Mouse (Mus musculus) hindbrain, embryonic 12.5 days (tissue): Measurements from ENCODE around the gene Ankfy1. TPM values are rescaled to one million over a fixed set of nuclear protein-coding genes. Genes with fewer than 3 reads are reported as not detected.
"Not testable (repeated sequence)": the region's sequence is repeated elsewhere in the genome, so short reads cannot be mapped to it uniquely, and the experiment has no call there.

ENCODE experiments used
- ATAC-seq: fragments of 200-750 bp; cut with Nextera tagmentation; 2 replicates; pipeline ENCODE4 v1.8.0; 2017; ENCODE audit warnings: moderate TSS enrichment; ENCODE audit not compliant: low FRiP score
- H3K27ac ChIP-seq: fragments of 300-500 bp; sonication (generic); 2 replicates; pipeline ENCODE4 v1.5.1; 2016; ENCODE audit warnings: mild to moderate bottlenecking
- H3K27me3 ChIP-seq: fragments of 300-500 bp; sonication (generic); 2 replicates; pipeline ENCODE4 v1.6.1; 2016; ENCODE audit warnings: mild to moderate bottlenecking
- H3K36me3 ChIP-seq: fragments of 300-500 bp; sonication (generic); 2 replicates; pipeline ENCODE4 v1.6.1; 2016; ENCODE audit warnings: mild to moderate bottlenecking
- H3K4me1 ChIP-seq: fragments of 300-500 bp; sonication (generic); 2 replicates; pipeline ENCODE4 v1.6.1; 2016
- H3K4me2 ChIP-seq: fragments of 300-500 bp; sonication (generic); replicated peaks from 2 replicates; pipeline ENCODE4 v1.6.1; 2016; ENCODE audit warnings: mild to moderate bottlenecking
- H3K4me3 ChIP-seq: fragments of 300-500 bp; sonication (generic); 2 replicates; pipeline ENCODE4 v1.5.1; 2016; ENCODE audit warnings: mild to moderate bottlenecking
- H3K9ac ChIP-seq: fragments of 300-500 bp; sonication (generic); 2 replicates; pipeline ENCODE4 v1.6.1; 2016; ENCODE audit warnings: mild to moderate bottlenecking, moderate library complexity
- H3K9me3 ChIP-seq: fragments of 300-500 bp; sonication (generic); replicated peaks from 2 replicates; pipeline ENCODE4 v1.6.1; 2016; ENCODE audit warnings: mild to moderate bottlenecking
- WGBS: fragments of 180-500 bp; shearing (Covaris S2); methylation state at CpG from one replicate; pipeline ENCODE4 v1.1.7; 2016; 5-methylcytosine and 5-hydroxymethylcytosine counted together
- polyA plus RNA-seq: library from polyadenylated mRNA; unstranded; fragments of >200 nt; fragmentation: Nextera tagmentation; extraction: Ambion mirVana; gene quantifications from 2 replicates; pipeline ENCODE4 v1.2.1, GENCODE M21; 2016

Gene Ankfy1
- polyA plus RNA-seq, 1 experiment from 2014 or later = 35.0 TPM

DNA sequence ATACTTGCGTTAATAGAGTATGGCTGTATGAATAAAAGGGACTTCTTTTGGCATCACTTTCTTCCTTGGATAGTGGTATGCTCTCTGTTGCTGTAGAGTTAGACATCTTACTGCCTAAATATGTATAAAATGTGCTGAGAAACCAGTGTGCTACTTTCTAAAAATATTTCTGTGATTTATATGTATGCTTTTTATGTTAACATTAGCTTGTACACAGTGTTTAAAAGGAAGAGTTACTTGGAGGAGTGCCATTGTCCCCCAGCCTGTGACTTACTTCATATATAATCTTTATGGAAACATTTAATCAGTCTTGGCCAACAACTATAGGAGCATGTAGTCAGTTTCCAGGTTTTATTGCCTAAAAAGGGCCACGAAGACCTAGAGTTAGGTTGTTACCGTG is 79.3 kb downstream of the Ankfy1 start:
- Histone ChIP-seq H3K9me3 (no peaks in the 10 kb centered on the region), H3K4me3 (no peak overlapping the region), H3K9ac (no peak overlapping the region), H3K36me3 (peaks cover 30% of the 10 kb centered on the region), H3K27me3 (no peaks in the 10 kb centered on the region), H3K4me2 (no peak overlapping the region), H3K27ac (no peak overlapping the region), H3K4me1 (no peaks in the 10 kb centered on the region)
- ATAC-seq = no peak
- 96% methylated on average over 3 of the region's 3 CpGs for WGBS

GRCm38 (mm10) chr11:72770324-72770723 is 80.5 kb downstream of the Ankfy1 start:
- H3K27me3 ChIP-seq = no peaks in the 10 kb centered on the region
- WGBS = 93% methylated on average over 3 of the region's 3 CpGs
- H3K4me1 ChIP-seq = no peaks in the 10 kb centered on the region
- no peak for ATAC-seq
- H3K27ac ChIP-seq = no peak overlapping the region
- H3K9ac ChIP-seq = no peak overlapping the region
- H3K4me2 ChIP-seq = no peak overlapping the region
- no peak overlapping the region for H3K4me3 ChIP-seq
- peaks cover 23% of the 10 kb centered on the region for H3K36me3 ChIP-seq
- H3K9me3 ChIP-seq = no peaks in the 10 kb centered on the region

DNA sequence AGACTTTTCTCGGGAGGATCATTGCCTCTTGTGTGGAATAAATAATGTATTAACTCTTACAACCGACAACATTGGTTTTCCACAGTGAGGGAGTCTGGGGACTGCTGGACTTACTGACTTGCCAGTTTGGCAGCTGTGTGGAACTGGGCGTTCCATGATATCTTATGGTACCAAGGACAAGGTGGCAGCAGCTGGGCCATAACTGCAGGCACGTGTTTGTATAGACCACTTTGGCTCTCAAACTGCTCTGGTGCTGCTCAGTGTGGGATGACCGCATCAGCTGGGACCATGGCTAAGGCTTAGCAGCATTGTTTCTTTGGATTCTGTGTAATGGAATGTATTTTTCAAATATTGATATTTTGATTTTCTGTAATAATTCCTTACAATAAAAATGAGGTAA is 81.0 kb downstream of the Ankfy1 start:
- Histone ChIP-seq H3K27me3 (no peaks in the 10 kb centered on the region), H3K9me3 (no peaks in the 10 kb centered on the region), H3K27ac (no peak overlapping the region), H3K4me1 (no peaks in the 10 kb centered on the region), H3K4me3 (no peak overlapping the region), H3K36me3 (peaks cover 23% of the 10 kb centered on the region), H3K4me2 (no peak overlapping the region), H3K9ac (no peak overlapping the region)
- WGBS = 90% methylated on average over 5 of the region's 5 CpGs
- ATAC-seq = no peak

DNA sequence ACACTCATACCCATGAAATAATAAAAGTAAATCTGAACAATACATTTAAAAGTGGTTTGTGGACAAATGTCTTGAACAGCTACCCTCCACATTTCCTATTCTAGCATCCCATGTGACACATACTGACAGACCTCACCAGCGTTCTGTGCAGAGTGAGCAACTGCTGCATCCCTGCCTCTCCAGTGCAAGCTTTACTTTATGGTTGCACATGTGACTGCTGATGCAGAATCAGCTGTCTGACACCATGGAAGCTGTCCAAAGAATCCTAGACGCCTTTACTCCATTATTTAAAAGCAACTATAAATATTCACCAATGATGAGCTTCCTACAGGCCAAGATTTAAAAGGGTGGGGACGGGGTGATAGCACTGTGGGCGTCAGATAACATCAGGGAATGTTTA is 81.7 kb downstream of the Ankfy1 start:
- Histone ChIP-seq H3K27ac (no peak overlapping the region), H3K4me1 (no peaks in the 10 kb centered on the region), H3K4me3 (no peak overlapping the region), H3K9me3 (no peaks in the 10 kb centered on the region), H3K4me2 (no peak overlapping the region), H3K9ac (no peak overlapping the region), H3K36me3 (peaks cover 23% of the 10 kb centered on the region), H3K27me3 (no peaks in the 10 kb centered on the region)
- no peak for ATAC-seq
- 84% methylated on average over 4 of the region's 4 CpGs for WGBS

DNA sequence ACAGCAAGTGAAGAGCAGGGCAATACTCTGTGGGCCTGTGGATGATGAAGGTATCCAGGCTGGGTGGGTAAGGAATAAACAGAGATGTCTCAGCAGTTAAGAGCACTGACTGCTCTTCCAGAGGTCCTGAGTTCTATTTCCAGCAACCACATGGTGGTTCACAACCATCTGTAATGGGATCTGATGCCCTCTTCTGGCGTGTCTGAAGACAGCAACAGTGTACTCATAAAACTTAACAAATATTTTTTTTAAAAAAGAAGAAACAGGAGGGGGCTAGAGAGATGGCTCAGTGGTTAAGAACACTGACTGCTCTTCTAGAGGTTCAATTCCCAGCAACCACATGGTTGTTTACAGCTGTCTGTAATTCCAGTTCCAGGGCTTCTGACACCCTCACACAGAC is 82.8 kb downstream of the Ankfy1 start:
- H3K4me1 ChIP-seq, H3K27ac ChIP-seq, H3K9me3 ChIP-seq, H3K27me3 ChIP-seq, H3K9ac ChIP-seq, ATAC-seq, H3K4me2 ChIP-seq, H3K4me3 ChIP-seq: not testable (repeated sequence)
- WGBS = 41% methylated on average over 1 of the region's 1 CpGs
- H3K36me3 ChIP-seq = peaks cover 16% of the 10 kb centered on the region

- H3K4me2 ChIP-seq = no peak overlapping the region
- H3K27me3 ChIP-seq = no peaks in the 10 kb centered on the region
Observed at GRCm38 (mm10) chr11:72778957-72779356, 89.2 kb downstream of the Ankfy1 start.

GRCm38 (mm10) chr11:72782103-72782502 is 92.3 kb downstream of the Ankfy1 start:
- H3K4me1 ChIP-seq = no peaks in the 10 kb centered on the region
- no peak for ATAC-seq
- no peak overlapping the region for H3K27ac ChIP-seq
- H3K4me2 ChIP-seq = no peak overlapping the region
- H3K4me3 ChIP-seq = no peak overlapping the region
- WGBS = 76% methylated on average over 2 of the region's 2 CpGs
- no peaks in the 10 kb centered on the region for H3K36me3 ChIP-seq
- H3K9ac ChIP-seq = no peak overlapping the region
- H3K27me3 ChIP-seq = no peaks in the 10 kb centered on the region
- no peaks in the 10 kb centered on the region for H3K9me3 ChIP-seq

More at GRCm38 (mm10) chr11:72778957-72779356, 89.2 kb downstream of the Ankfy1 start:
- Histone ChIP-seq H3K9ac (no peak overlapping the region), H3K27ac (no peak overlapping the region), H3K9me3 (no peaks in the 10 kb centered on the region), H3K4me3 (no peak overlapping the region), H3K36me3 (no peaks in the 10 kb centered on the region), H3K4me1 (no peaks in the 10 kb centered on the region)
- ATAC-seq = no peak

DNA sequence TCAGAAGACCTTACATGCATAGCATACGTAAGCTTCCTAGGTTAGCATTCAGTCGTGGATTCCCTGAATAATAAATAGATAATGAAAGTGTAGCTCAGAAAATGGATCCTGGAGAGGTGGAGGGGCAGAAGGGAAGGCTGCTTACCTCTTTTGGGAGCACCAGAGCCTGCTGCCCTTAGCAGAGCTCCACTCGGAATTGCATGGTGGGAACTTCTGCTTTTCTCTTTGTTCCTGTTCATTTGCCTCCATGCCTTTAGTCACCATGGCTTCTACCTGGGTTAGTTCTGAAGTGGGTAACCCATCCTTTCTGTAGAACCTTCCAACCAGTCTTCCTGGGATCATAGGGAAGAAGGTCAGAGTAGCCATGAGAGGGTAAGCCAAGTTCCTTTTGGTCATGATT is 92.7 kb downstream of the Ankfy1 start:
- ATAC-seq = no peak
- H3K27me3 ChIP-seq = no peaks in the 10 kb centered on the region
- H3K4me1 ChIP-seq = no peaks in the 10 kb centered on the region
- 81% methylated on average over 3 of the region's 3 CpGs for WGBS
- H3K9me3 ChIP-seq = no peaks in the 10 kb centered on the region
- H3K36me3 ChIP-seq = no peaks in the 10 kb centered on the region
- no peak overlapping the region for H3K4me3 ChIP-seq
- H3K27ac ChIP-seq = no peak overlapping the region
- H3K4me2 ChIP-seq = no peak overlapping the region
- no peak overlapping the region for H3K9ac ChIP-seq

DNA sequence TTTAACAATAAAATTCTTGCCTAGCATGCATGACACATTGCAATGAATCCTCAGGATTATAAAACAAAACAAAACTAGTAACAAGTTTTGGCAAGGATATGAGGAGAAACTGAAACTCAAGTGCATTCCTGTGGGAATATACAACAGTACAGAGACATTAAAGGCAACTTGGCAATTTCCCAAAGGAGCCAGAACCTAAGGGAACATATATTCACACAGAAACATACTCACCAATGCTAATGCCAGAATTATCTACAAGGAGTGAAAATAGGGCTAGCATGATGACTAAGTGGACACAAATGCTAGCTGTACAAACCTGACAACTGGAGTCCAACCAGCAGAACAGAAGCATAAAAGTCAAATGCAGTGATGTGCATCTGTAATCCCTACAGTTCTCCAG is 102.2 kb downstream of the Ankfy1 start:
- Histone ChIP-seq H3K4me3 (no peak overlapping the region), H3K4me1 (peaks cover 6% of the 10 kb centered on the region), H3K4me2 (no peak overlapping the region), H3K9me3 (no peaks in the 10 kb centered on the region), H3K27me3 (no peaks in the 10 kb centered on the region), H3K27ac (no peak overlapping the region), H3K9ac (no peak overlapping the region), H3K36me3 (no peaks in the 10 kb centered on the region)
- ATAC-seq = no peak

DNA sequence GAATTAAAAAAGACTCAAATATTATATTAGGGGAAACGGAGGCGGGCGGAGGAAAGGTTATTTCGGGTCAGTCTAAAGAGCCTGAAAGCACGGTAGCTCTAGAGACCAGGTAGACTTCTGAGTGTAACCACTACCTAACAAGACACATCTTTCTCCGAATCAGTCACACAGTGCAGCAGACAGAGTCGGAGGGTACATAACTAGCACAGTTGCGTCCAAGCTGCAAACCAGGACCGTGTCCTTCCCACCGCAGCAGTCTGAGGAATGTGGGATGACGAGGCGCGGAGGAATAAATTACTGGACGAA is 105.3 kb downstream of the Ankfy1 start:
- 20% methylated on average over 14 of the region's 14 CpGs for WGBS
- Histone ChIP-seq H3K27ac (peak overlapping the region; percentile 82), H3K9me3 (no peaks in the 10 kb centered on the region), H3K4me2 (peak overlapping the region; percentile 88), H3K4me3 (peak overlapping the region; percentile 99), H3K27me3 (no peaks in the 10 kb centered on the region), H3K4me1 (peaks cover 12% of the 10 kb centered on the region), H3K9ac (peak overlapping the region; percentile 93), H3K36me3 (no peaks in the 10 kb centered on the region)
- peak; percentile 62 for ATAC-seq

DNA sequence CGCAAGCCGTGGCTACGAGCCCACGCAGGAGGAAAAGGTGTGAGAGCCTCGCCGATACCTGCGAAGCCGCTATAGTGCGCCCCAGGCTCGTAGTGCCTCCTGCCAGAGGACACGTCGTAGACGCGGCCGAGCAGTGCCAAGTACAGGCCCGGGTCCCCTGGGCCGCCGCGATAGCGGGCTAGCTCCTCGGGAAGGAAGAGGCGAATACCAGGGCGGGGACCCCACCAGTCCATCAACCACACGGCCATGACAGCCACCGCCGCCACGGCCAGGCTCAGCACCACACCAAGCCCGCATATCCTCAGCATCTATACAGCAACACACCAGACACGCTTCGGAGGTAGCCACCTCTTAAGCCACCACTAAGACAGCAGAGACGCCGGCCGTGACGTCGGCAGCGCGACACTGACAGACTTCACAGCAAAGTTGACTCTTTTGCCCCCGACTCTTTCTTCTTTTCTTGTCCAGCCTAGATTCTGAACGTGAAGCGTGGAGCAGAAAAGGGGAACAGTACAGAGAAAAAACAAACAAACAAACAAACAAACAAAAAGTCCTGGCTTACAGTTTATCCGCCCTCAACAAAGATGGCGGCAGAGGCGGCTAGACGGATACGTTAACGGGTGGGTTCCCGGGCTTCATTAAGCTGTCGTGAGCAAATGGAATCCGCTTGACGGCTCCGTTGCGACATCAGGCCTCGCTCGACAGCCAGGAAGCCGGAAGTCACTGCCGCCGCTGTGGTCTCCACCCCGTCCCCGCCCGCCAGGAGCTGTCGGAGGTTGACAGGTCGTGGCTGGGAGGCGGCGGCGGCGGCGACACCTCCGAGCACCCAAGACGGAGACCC is 105.9 kb downstream of the Ankfy1 start, which contains the start of the genes Cyb5d2 and Zzef1:
Cyb5d2 (minus strand) TSS at position 688 of the 841 bp plus-strand sequence.
Zzef1 (plus strand) TSS at position 772 of the 841 bp plus-strand sequence.
- H3K4me2 ChIP-seq = peak within 1 kb of the TSS; percentile 88
- under 1% methylated on average over 69 of the region's 69 CpGs for WGBS
- H3K4me3 ChIP-seq = peak within 1 kb of the TSS; percentile 99
- H3K9ac ChIP-seq = peak within 1 kb of the TSS; percentile 93
- H3K36me3 ChIP-seq = no peaks in the 10 kb centered on the region
- no peaks in the 10 kb centered on the region for H3K27me3 ChIP-seq
- peak within 1 kb of the TSS; percentile 82 for H3K27ac ChIP-seq
- ATAC-seq = peak; percentile 93
- H3K9me3 ChIP-seq = no peaks in the 10 kb centered on the region
- H3K4me1 ChIP-seq = peaks cover 12% of the 10 kb centered on the region

GRCm38 (mm10) chr11:72796296-72796687 is 106.5 kb downstream of the Ankfy1 start:
- Histone ChIP-seq H3K4me3 (peak overlapping the region; percentile 99), H3K4me2 (peak overlapping the region; percentile 88), H3K9me3 (no peaks in the 10 kb centered on the region), H3K27ac (peak overlapping the region; percentile 82), H3K4me1 (peaks cover 12% of the 10 kb centered on the region), H3K27me3 (no peaks in the 10 kb centered on the region), H3K9ac (peak overlapping the region; percentile 93), H3K36me3 (no peaks in the 10 kb centered on the region)
- WGBS = under 1% methylated on average over 42 of the region's 42 CpGs
- ATAC-seq = peak; percentile 72

GRCm38 (mm10) chr11:72796773-72797338 is 107.0 kb downstream of the Ankfy1 start:
- H3K4me3 ChIP-seq = peak overlapping the region; percentile 99
- H3K4me1 ChIP-seq = peaks cover 12% of the 10 kb centered on the region
- no peak for ATAC-seq
- peak overlapping the region; percentile 88 for H3K4me2 ChIP-seq
- H3K9ac ChIP-seq = peak overlapping the region; percentile 93
- H3K27me3 ChIP-seq = no peaks in the 10 kb centered on the region
- no peaks in the 10 kb centered on the region for H3K9me3 ChIP-seq
- no peaks in the 10 kb centered on the region for H3K36me3 ChIP-seq
- WGBS = 20% methylated on average over 10 of the region's 10 CpGs
- H3K27ac ChIP-seq = no peak overlapping the region; the same call in 1 of the 2 replicates
